Mouse (Mus musculus) adrenal gland, postnatal 25 days (tissue): ENCODE results near the gene Tacc3. TPM values are rescaled to one million over a fixed set of nuclear protein-coding genes. Genes with fewer than 3 reads are reported as not detected.

ENCODE experiments used
- DNase-seq: peaks from one replicate; pipeline ENCODE4 v3.0.0; 2021; ENCODE audit warnings: mixed read lengths
- total RNA-seq: library from RNA; stranded (reverse); gene quantifications from 2 replicates; pipeline ENCODE4 v1.2.3, GENCODE M21; 2021

Tacc3 gene
- total RNA-seq, 1 experiment from 2014 or later, result 14.2 TPM

GRCm38 (mm10) chr5:33655251-33655840 lies 2.6 kb upstream of the Tacc3 start:
- no peak for DNase-seq

GRCm38 (mm10) chr5:33656739-33657138 lies 1.2 kb upstream of the Tacc3 start:
- no peak for DNase-seq

- no peak for DNase-seq
Measured at GRCm38 (mm10) chr5:33657251-33657786, 609 bp upstream of the Tacc3 start.

- DNase-seq, result no peak
Measured at GRCm38 (mm10) chr5:33658664-33659050, 729 bp downstream of the Tacc3 start.

- no peak for DNase-seq
Measured at GRCm38 (mm10) chr5:33668223-33668622, 10.3 kb downstream of the Tacc3 start.

GRCm38 (mm10) chr5:33671659-33672058 lies 13.7 kb downstream of the Tacc3 start:
- DNase-seq, result no peak

- DNase-seq, result no peak
Measured at GRCm38 (mm10) chr5:33674439-33674838, 16.5 kb downstream of the Tacc3 start.

GRCm38 (mm10) chr5:33675964-33676363 lies 18.0 kb downstream of the Tacc3 start:
- peak; percentile 61 for DNase-seq

GRCm38 (mm10) chr5:33678244-33678643 lies 20.3 kb downstream of the Tacc3 start:
- DNase-seq, result no peak

GRCm38 (mm10) chr5:33681044-33681443 lies 23.1 kb downstream of the Tacc3 start:
- DNase-seq, result no peak

GRCm38 (mm10) chr5:33681611-33682388 lies 23.9 kb downstream of the Tacc3 start:
- no peak for DNase-seq

- DNase-seq, result no peak
Measured at GRCm38 (mm10) chr5:33682963-33683362, 25.0 kb downstream of the Tacc3 start.

- no peak for DNase-seq
Measured at GRCm38 (mm10) chr5:33683897-33684652, 26.1 kb downstream of the Tacc3 start.

GRCm38 (mm10) chr5:33684932-33685331 lies 27.0 kb downstream of the Tacc3 start:
- no peak for DNase-seq

- DNase-seq, result no peak
Measured at GRCm38 (mm10) chr5:33687142-33687541, 29.2 kb downstream of the Tacc3 start.

- DNase-seq, result no peak
Measured at GRCm38 (mm10) chr5:33688278-33689220, 30.6 kb downstream of the Tacc3 start.

GRCm38 (mm10) chr5:33689221-33689844 lies 31.4 kb downstream of the Tacc3 start:
- DNase-seq, result no peak

GRCm38 (mm10) chr5:33689852-33690645 lies 32.1 kb downstream of the Tacc3 start:
- no peak for DNase-seq

GRCm38 (mm10) chr5:33692393-33692792 lies 34.5 kb downstream of the Tacc3 start:
- DNase-seq, result no peak

- DNase-seq, result no peak
Measured at GRCm38 (mm10) chr5:33694461-33694847, 36.5 kb downstream of the Tacc3 start.
